Mouse (Mus musculus) embryonic facial prominence, embryonic 12.5 days (tissue): Measurements from ENCODE around the gene Mast4. TPM values are rescaled to one million over a fixed set of nuclear protein-coding genes. Genes with fewer than 3 reads are reported as not detected.

ENCODE experiments used
- ATAC-seq: fragments of 200-750 bp; cut with Nextera tagmentation; 2 replicates; pipeline ENCODE4 v1.8.0; 2017; ENCODE audit not compliant: insufficient number of reproducible peaks, insufficient read depth, low FRiP score, low TSS enrichment
- H3K27ac ChIP-seq: fragments of 300-500 bp; sonication (generic); 2 replicates; pipeline ENCODE4 v1.5.1; 2016; ENCODE audit warnings: mild to moderate bottlenecking
- H3K27me3 ChIP-seq: fragments of 300-500 bp; sonication (generic); 2 replicates; pipeline ENCODE4 v1.6.1; 2016; ENCODE audit warnings: mild to moderate bottlenecking, moderate library complexity
- H3K36me3 ChIP-seq: fragments of 300-500 bp; sonication (generic); 2 replicates; pipeline ENCODE4 v1.6.1; 2016; ENCODE audit warnings: mild to moderate bottlenecking
- H3K4me1 ChIP-seq: fragments of 300-500 bp; sonication (generic); 2 replicates; pipeline ENCODE4 v1.6.1; 2016
- H3K4me2 ChIP-seq: fragments of 300-500 bp; sonication (generic); replicated peaks from 2 replicates; pipeline ENCODE4 v1.6.1; 2016; ENCODE audit warnings: mild to moderate bottlenecking, moderate library complexity
- H3K4me3 ChIP-seq: fragments of 300-500 bp; sonication (generic); 2 replicates; pipeline ENCODE4 v1.5.1; 2016; ENCODE audit warnings: mild to moderate bottlenecking
- H3K9ac ChIP-seq: fragments of 300-500 bp; sonication (generic); 2 replicates; pipeline ENCODE4 v1.6.1; 2016; ENCODE audit warnings: mild to moderate bottlenecking, moderate library complexity
- H3K9me3 ChIP-seq: fragments of 300-500 bp; sonication (generic); 2 replicates; pipeline ENCODE4 v1.6.1; 2016; ENCODE audit warnings: mild to moderate bottlenecking, moderate library complexity
- WGBS: fragments of 180-500 bp; shearing (Covaris S2); methylation state at CpG from one replicate; pipeline ENCODE4 v1.1.7; 2016; 5-methylcytosine and 5-hydroxymethylcytosine counted together
- polyA plus RNA-seq: library from polyadenylated mRNA; unstranded; fragments of >200 nt; fragmentation: Nextera tagmentation; extraction: Ambion mirVana; gene quantifications from 2 replicates; pipeline ENCODE4 v1.2.1, GENCODE M21; 2016

Gene Mast4
- polyA plus RNA-seq, 1 experiment from 2014 or later = 28.5 TPM

DNA sequence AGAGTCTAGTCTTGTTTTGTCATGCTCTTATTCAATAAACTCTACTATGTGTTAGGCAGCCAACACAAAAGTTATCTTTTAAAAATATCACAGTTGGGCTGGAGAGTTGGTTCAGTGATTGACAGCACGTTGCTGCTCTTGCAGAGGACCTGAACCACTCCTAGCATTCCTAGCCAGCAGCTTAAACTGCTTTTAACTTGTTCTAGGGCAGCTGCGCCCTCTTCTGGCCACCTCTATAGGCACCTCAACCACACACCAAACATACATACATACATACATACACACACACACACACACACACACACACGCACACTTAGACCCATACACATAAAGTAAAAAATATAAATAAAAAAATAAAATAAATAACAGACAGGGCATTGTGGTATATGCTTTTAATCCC lies 262.5 kb downstream of the Mast4 start:
- H3K9ac ChIP-seq = no peak overlapping the region
- H3K4me1 ChIP-seq = 0 out of 2 replicates have a peak, but pooled peaks cover 4% of the 10 kb centered on the region
- H3K27me3 ChIP-seq = no peaks in the 10 kb centered on the region
- 83% methylated on average over 3 of the region's 3 CpGs for whole genome bisulfite sequencing
- no peak overlapping the region for H3K4me2 ChIP-seq
- H3K9me3 ChIP-seq = no peaks in the 10 kb centered on the region
- no peak for ATAC-seq
- H3K36me3 ChIP-seq = no peaks in the 10 kb centered on the region
- H3K27ac ChIP-seq = no peak overlapping the region
- H3K4me3 ChIP-seq = no peak overlapping the region

DNA sequence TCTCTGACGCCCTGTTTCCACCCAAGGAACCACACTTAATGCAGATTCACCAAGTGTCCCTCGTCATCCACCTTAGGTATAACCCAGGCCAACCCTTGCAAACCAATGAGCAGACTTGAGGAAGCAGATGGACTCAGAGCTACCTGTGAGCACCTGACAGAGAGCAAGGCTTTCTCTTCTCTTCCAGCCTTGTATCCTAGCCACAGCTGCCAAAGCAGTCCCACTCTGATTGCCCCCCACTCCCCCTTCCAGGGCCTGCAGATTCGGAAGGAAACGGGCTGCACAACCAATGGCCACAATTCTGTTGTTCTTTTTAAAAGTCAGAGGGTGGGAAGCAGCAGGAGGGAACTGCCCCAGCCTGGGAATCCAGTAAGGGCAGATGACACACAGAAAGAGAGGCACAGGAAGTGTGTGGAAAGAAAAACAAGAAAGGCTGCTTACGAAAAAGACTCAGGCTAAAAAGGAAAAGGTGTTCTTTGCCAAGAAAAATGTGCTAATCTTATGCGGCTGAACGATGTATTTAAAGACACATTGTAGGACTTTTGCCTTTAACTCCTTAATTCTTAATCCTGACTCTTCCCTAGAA lies 266.6 kb downstream of the Mast4 start:
- H3K27ac ChIP-seq = no peak overlapping the region
- ATAC-seq = no peak
- H3K4me3 ChIP-seq = no peak overlapping the region
- H3K9ac ChIP-seq = no peak overlapping the region
- no peaks in the 10 kb centered on the region for H3K27me3 ChIP-seq
- WGBS = 35% methylated on average over 7 of the region's 7 CpGs
- no peaks in the 10 kb centered on the region for H3K9me3 ChIP-seq
- no peaks in the 10 kb centered on the region for H3K36me3 ChIP-seq
- no peak overlapping the region for H3K4me2 ChIP-seq
- H3K4me1 ChIP-seq = 0 out of 2 replicates have a peak, but pooled peaks cover 4% of the 10 kb centered on the region

DNA sequence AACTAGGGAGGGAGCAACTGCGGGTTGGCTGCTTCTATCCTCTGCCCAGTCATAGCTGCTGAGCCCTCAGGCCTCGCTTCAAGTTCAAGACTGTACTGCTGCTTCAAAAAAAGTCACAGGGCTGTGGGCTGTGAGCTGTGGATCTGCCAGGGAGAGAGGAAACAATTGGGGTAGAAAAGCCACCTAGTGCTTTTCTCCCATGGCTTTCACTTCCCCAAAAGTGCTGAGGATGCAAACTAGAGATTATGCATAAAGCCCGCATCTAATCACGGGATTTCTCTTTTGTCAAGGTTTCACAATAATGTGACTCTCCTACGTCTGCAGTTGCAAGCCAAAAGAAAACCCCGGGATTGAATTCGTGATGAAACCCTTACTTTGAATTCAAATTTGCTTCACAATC lies 268.9 kb downstream of the Mast4 start:
- no peak overlapping the region for H3K4me2 ChIP-seq
- no peak overlapping the region for H3K4me3 ChIP-seq
- no peak overlapping the region for H3K27ac ChIP-seq
- H3K9me3 ChIP-seq = no peaks in the 10 kb centered on the region
- 0 out of 2 replicates have a peak, but pooled peaks cover 4% of the 10 kb centered on the region for H3K4me1 ChIP-seq
- H3K9ac ChIP-seq = no peak overlapping the region
- no peaks in the 10 kb centered on the region for H3K27me3 ChIP-seq
- no peak for ATAC-seq
- WGBS = 61% methylated on average over 7 of the region's 7 CpGs
- no peaks in the 10 kb centered on the region for H3K36me3 ChIP-seq

DNA sequence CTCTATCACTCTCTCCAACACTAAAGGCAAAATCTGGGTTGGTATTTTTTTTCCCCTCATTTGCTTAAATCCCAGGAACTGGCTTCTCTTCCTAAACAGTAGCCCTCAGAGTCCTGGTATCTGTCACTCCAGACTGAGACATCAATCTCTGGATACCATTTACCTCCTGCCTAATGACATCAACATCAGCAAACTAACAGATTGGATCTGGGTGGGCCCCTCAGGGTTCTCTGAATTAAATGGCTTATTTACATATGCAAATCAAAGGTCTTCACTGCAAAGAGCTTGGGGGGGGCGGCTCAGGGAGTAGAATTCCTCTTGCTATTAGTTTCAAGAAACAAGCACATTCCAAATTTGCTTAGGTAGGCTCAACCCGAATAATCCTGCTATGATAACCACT lies 272.6 kb downstream of the Mast4 start:
- Histone ChIP-seq H3K4me2 (no peak overlapping the region), H3K27me3 (no peaks in the 10 kb centered on the region), H3K9ac (no peak overlapping the region), H3K4me1 (no peaks in the 10 kb centered on the region), H3K36me3 (no peaks in the 10 kb centered on the region), H3K9me3 (no peaks in the 10 kb centered on the region), H3K27ac (no peak overlapping the region), H3K4me3 (no peak overlapping the region)
- ATAC-seq = no peak
- 67% methylated on average over 2 of the region's 2 CpGs for WGBS

DNA sequence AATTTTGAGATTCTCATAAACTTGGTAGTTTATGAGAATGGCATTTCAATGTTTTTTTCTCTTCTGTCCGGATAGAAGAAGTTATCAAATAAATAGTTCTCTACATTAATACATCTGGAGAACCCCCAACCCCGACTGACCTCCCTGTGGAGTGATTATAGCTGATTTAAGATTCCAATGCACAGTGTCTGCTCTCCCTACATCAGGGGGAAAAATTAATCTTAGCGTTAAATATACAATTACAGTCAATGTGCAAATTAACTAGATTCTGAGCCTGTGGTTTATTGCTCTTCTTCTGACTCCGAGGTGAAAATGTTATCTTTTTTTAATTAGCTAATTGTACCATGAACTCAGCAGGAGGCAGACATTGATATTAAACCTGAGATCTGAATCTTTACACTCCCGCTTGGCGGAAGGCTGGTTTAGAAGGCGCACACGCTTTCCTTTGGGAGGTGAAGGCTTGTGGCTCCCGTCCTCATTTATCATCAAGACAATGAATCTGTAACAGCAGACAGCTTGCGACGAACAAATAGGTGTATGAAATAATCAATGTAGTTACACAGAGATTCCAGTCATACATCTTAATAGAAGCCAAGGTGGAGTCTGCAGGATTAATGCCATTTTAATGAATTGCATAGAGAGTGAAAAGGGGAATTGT lies 274.2 kb downstream of the Mast4 start:
- Histone ChIP-seq H3K9ac (no peak overlapping the region), H3K4me2 (no peak overlapping the region), H3K27me3 (no peaks in the 10 kb centered on the region), H3K4me3 (no peak overlapping the region), H3K4me1 (no peaks in the 10 kb centered on the region), H3K9me3 (no peaks in the 10 kb centered on the region), H3K36me3 (no peaks in the 10 kb centered on the region), H3K27ac (no peak overlapping the region)
- ATAC-seq = no peak
- WGBS = 80% methylated on average over 11 of the region's 11 CpGs

DNA sequence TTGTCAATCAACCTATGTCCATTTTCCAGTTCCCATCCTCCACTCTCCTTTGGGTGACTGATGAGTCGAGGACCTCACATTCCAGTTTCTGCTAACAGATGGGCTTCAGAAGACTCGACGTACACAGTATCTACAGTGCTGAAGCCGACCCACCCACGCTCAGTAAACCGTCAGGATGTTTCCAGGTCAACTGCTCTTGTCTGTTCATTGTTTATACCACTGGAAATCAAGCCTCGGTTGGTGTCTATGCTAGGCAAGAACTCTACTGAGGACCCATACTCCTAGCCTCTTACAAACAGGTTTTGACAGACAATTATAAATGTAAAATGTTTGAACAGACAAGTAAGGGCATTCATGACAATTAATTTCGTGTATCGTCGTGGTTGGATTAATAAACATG lies 277.8 kb downstream of the Mast4 start:
- no peaks in the 10 kb centered on the region for H3K27me3 ChIP-seq
- ATAC-seq = no peak
- WGBS = 82% methylated on average over 10 of the region's 10 CpGs

DNA sequence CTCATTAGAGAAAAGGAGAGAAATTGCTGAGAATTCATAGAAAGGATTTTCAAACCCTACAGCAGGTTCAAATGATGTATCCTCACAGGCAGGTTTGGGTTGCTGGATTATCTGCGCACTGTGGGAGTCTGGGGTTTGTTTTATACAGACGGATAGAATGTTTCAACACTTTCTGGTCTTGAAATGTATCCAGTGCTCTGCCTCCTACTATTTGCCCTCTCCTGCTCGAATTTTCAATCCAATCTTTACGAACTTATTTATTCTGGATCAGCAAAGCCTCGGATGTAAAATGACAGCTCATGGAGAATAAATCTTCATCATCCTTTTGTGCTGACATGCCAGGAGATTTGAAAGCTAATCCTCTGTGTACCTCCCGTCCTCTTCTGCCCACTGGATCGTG lies 281.6 kb downstream of the Mast4 start:
- no peak overlapping the region for H3K9ac ChIP-seq
- H3K4me1 ChIP-seq = no peaks in the 10 kb centered on the region
- H3K4me3 ChIP-seq = no peak overlapping the region
- no peak for ATAC-seq
- WGBS = 63% methylated on average over 7 of the region's 7 CpGs
- H3K27ac ChIP-seq = no peak overlapping the region
- no peaks in the 10 kb centered on the region for H3K36me3 ChIP-seq
- no peaks in the 10 kb centered on the region for H3K27me3 ChIP-seq
- H3K9me3 ChIP-seq = no peaks in the 10 kb centered on the region
- H3K4me2 ChIP-seq = no peak overlapping the region

More for the DNA sequence above, 277.8 kb downstream of the Mast4 start:
- Histone ChIP-seq H3K9ac (no peak overlapping the region), H3K27ac (no peak overlapping the region), H3K9me3 (no peaks in the 10 kb centered on the region), H3K4me1 (no peaks in the 10 kb centered on the region), H3K36me3 (no peaks in the 10 kb centered on the region), H3K4me2 (no peak overlapping the region), H3K4me3 (no peak overlapping the region)

DNA sequence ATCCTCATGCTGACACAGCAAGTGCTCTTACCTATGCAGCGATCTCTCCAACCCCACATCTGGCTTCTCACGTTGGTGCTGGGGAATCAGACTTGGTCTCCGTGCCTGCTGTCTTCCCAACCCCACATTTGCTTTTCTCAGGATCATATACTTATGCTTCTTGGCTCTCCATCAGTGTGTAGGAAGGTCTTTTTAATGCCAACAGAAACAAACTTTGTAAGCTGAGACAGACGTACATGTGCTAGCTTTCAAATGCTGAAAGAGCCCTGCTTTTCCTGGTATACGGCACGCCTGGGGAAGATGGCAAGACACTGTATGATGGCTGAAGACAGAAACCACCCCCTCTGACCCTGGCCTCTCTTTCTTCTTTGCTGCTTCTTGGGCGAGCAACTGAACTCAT lies 285.3 kb downstream of the Mast4 start:
- Histone ChIP-seq H3K27ac (no peak overlapping the region), H3K9ac (no peak overlapping the region), H3K4me2 (no peak overlapping the region), H3K4me3 (no peak overlapping the region), H3K27me3 (no peaks in the 10 kb centered on the region), H3K9me3 (no peaks in the 10 kb centered on the region), H3K36me3 (no peaks in the 10 kb centered on the region), H3K4me1 (no peaks in the 10 kb centered on the region)
- WGBS = 72% methylated on average over 7 of the region's 7 CpGs
- no peak for ATAC-seq

DNA sequence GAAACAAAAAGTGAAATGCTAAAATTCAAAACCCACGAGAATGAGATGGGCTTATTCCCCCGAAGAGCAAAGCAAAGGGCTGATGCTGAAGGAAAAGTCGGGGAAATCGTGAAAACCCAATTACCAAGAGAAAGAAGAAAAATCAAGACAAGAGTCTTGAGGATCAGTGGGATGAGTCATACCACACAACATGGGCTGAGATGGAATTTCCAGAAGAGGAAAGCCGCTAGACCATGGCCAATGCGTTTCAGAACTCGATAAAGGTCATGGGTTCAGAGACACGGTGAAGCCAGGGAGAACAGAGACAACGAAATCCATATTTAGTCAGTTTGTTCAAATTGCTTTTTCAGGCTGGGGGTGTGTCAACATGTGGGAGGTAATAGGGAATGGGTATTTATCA lies 290.6 kb downstream of the Mast4 start:
- Histone ChIP-seq H3K4me3 (no peak overlapping the region), H3K9me3 (no peaks in the 10 kb centered on the region), H3K27ac (no peak overlapping the region), H3K36me3 (no peaks in the 10 kb centered on the region), H3K27me3 (no peaks in the 10 kb centered on the region), H3K4me2 (no peak overlapping the region), H3K4me1 (no peaks in the 10 kb centered on the region), H3K9ac (no peak overlapping the region)
- WGBS = 77% methylated on average over 9 of the region's 9 CpGs
- no peak for ATAC-seq

DNA sequence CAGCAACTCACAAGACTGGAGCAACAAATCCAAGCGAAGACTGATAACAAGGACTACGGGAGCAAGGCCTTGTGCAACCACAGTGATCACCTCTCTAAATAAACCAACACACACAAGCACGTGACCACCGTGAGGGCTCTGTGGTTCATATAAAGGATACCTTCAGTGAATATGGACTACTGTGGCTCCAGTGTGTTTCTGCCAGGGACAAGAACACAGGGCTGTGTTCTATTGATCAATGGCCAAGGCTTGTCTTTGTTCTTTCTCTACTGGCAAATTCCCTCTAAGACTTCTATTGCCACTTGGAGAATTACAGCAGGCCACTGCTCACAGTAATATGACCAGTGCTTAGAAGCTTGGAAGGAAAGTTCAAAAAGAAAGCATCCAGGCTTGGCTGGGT lies 291.3 kb downstream of the Mast4 start:
- Histone ChIP-seq H3K4me2 (no peak overlapping the region), H3K4me1 (no peaks in the 10 kb centered on the region), H3K36me3 (no peaks in the 10 kb centered on the region), H3K27me3 (no peaks in the 10 kb centered on the region), H3K9me3 (no peaks in the 10 kb centered on the region), H3K4me3 (no peak overlapping the region), H3K27ac (no peak overlapping the region), H3K9ac (no peak overlapping the region)
- 89% methylated on average over 4 of the region's 4 CpGs for WGBS
- ATAC-seq = no peak

DNA sequence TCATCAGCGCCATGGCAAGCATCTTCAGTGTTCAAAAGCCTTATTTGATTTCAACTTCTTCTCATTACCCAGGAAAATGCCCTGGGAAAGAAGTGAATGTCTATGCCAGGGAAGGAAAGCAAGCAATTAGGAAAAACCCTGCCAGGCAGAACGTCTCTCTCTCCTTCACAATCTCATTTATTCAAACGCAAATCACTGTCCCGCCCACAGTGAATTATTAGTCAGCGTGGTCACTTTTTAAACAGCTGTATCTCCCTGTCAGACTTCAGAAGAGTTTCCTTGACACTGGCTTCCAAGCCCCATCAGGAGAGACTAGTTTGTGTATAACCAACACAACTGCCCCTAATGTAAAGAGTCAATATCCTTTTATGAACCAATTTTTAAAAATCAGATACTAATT lies 296.8 kb downstream of the Mast4 start:
- Histone ChIP-seq H3K4me3 (no peak overlapping the region), H3K36me3 (no peaks in the 10 kb centered on the region), H3K4me2 (no peak overlapping the region), H3K4me1 (no peaks in the 10 kb centered on the region), H3K27me3 (no peaks in the 10 kb centered on the region), H3K9me3 (no peaks in the 10 kb centered on the region), H3K27ac (no peak overlapping the region), H3K9ac (no peak overlapping the region)
- WGBS = 62% methylated on average over 5 of the region's 5 CpGs
- no peak for ATAC-seq

DNA sequence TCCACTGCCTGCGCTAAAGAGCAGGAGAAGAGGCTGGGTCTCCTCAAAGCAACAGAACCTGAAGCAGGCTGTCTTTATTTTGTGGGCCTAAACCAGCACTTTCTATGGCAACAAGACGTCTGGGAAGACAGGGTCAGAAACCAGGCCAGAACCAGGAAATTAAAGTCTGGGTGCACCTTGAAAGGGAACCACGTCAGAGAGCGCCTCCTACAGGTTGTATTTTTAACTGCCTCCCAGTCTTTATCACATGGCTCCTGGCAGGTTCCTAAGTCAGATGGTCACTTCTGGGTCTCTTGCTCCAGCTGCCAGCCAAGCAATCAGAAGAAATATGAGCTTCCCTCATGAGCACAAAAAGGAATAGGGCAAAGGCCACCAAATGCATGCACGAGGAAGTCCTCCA lies 304.9 kb downstream of the Mast4 start:
- Histone ChIP-seq H3K4me2 (no peak overlapping the region), H3K4me3 (no peak overlapping the region), H3K4me1 (peaks cover 16% of the 10 kb centered on the region), H3K9ac (no peak overlapping the region), H3K9me3 (no peaks in the 10 kb centered on the region), H3K27me3 (no peaks in the 10 kb centered on the region), H3K36me3 (no peaks in the 10 kb centered on the region), H3K27ac (no peak overlapping the region)
- no peak for ATAC-seq
- WGBS = 78% methylated on average over 5 of the region's 5 CpGs
